Mouse (Mus musculus) mouse trophoblast stem cell (cell line): Measurements from ENCODE around the gene Wwox.

Source experiments
- in situ Hi-C, 2 experiments: fragments of 300-500 bp; cut with MseI, MboI; formaldehyde crosslinking; loops; 2 replicates in 1 of 2; 3 replicates in 1 of 2; pipeline ENCODE4 v1.15.1; 2025

Gene Wwox

GRCm38 (mm10) chr8:114962494-114962893 is 523.0 kb downstream of the Wwox start:
- in situ Hi-C loops, result no loop called here

GRCm38 (mm10) chr8:114963282-114963681 is 523.8 kb downstream of the Wwox start:
- in situ Hi-C loops, result no loop called here

DNA sequence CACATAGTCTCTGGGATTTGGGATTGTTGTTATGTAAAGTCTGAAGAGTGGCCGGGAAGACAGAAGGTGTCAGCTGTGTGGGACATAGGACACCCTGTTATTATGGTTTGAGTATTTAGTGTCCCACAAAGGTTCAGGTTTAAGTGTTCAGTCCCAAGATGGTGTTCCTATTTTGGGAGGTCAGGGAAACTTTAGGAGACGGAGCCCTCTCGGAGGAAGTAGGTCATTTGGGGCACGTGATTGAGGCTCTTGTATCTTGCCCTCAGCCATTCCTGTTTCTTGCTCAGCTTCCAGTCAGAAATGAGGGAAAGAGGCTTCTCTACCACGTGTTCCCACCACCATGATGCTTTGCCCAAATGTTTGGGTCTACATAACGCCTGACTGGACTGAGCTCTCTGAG is 524.8 kb downstream of the Wwox start:
- in situ Hi-C loops, result no loop called here

DNA sequence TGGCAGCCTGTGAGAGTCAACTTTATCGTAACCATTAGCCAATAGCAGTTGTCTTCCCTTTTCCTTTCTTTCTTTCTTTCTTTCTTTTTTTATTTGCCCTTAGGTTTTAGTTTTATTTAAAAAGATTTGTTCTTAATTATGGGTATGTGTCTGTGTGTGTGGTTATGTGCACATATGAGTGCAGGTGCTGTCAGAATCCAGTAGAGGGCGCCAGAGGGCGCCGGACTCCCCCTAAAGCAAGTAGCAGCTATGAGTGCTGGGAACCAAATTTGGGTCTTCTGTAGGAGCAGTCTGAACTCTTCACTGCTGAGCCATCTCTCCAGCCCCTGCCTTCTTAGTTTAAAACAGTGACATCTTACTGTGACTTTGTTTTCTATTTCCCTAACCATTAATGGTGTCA is 529.4 kb downstream of the Wwox start:
- in situ Hi-C loops, result no loop called here

GRCm38 (mm10) chr8:114971378-114971777 is 531.9 kb downstream of the Wwox start:
- in situ Hi-C loops, result no loop called here

GRCm38 (mm10) chr8:114973002-114973461 is 533.6 kb downstream of the Wwox start:
- in situ Hi-C loops, result no loop called here

GRCm38 (mm10) chr8:114974336-114974950 is 535.0 kb downstream of the Wwox start:
- in situ Hi-C loops, result no loop called here

DNA sequence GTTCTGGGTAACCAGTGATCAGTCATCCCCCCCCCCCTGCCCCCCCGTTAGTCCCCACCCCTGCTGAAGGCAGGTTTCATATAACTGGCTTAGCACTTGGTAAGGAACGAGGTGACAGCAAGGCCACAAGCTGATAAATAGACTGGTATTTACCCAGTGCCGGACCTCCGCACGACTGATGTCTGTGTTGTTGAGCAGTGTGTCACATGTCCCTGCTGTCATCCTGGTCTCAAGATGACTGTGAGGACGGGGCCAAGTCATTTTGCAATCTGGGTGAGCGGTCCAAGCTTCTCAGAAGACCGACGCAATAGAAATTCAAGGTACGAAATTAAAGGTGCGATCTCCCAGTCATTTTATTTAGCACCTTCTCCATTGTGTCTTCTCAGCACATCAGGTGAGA is 538.3 kb downstream of the Wwox start:
- in situ Hi-C loops, result no loop called here

- in situ Hi-C loops, result no loop called here
Observed at GRCm38 (mm10) chr8:114978206-114978960, 538.9 kb downstream of the Wwox start.

DNA sequence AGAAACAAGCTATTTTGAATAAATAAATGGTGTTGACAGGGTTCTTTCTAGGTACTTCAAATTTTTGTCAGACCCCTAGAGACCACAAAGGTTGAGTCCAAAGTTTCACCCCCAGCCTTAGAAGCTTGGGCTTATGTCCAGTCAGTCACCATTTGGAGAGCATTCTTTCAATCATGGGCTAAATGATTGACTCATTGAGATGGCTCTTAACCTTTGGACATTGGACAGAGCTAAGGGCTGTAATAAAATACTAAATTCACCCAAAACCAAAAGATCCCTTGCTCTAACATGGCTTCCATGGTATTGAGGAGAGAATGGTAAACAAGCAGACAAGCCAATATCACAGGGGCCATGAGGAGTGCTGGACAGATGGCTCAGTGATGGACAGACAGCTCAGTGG is 540.2 kb downstream of the Wwox start:
- in situ Hi-C loops, result no loop called here

DNA sequence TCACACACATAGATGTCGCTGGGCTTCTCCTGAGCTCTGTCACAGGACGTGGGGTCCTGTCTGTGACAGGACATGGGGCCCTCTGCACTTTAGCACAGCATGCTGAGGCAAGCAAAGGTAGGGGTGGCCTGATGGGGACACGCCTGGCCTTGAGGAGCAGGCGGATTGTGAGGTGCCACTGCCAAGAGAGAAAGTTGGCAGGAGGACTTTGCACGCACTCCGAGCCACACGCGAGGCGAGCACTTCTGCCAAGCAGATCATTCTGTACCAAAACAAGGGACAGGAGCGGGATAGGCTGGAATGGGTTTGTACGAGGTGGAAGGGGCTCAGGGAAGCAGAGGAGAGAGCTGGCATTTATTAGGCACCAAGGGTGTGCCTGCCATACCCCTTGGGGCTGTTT is 543.3 kb downstream of the Wwox start:
- in situ Hi-C loops, result no loop called here

DNA sequence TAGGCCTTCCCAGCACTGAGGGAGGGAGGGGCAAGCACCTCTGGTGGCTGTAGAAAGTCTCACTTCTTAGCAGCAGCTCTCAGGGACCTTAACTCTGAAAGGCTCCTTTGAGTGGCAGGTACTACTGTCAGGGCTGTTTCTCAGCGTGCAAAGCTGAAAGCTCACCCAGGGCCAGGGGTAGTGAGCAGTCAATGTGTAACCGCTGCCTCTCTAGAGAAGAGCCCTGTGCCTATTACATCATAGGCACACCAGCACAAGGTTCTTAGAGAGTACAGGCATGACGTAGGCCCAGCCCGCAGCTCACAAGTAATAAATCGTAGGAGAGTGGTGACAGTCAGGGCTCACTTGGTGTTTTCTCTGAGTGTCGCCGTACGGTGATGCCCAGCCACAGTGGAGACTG is 545.0 kb downstream of the Wwox start:
- in situ Hi-C loops, result no loop called here

DNA sequence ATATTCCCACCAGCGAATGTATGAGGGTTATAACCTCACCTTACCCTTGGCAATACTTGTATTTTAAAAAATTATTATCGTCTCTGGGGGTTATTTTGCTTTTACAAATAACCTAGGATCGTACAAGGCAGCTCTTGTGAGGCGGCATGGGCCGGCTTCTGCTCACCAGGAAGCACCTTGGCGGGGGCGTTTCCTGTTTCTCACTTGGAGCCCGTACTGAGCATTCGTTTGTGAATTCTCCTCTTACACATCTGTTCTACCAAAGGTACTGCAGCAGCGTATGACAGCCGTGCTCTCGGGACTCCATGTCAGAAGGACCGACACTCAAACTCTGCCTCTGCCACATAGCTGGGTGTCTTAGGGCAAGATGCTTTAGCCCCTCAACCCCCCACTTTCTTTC is 546.5 kb downstream of the Wwox start:
- in situ Hi-C loops, result no loop called here

GRCm38 (mm10) chr8:114986971-114987370 is 547.5 kb downstream of the Wwox start:
- in situ Hi-C loops, result no loop called here

- in situ Hi-C loops, result no loop called here
Observed at GRCm38 (mm10) chr8:114990865-114991613, 551.6 kb downstream of the Wwox start.

GRCm38 (mm10) chr8:115000736-115001135 is 561.3 kb downstream of the Wwox start:
- in situ Hi-C loops, result no loop called here

GRCm38 (mm10) chr8:115005021-115005420 is 565.6 kb downstream of the Wwox start:
- in situ Hi-C loops, result no loop called here

- in situ Hi-C loops, result no loop called here
Observed at GRCm38 (mm10) chr8:115006561-115006960, 567.1 kb downstream of the Wwox start.

- in situ Hi-C loops, result no loop called here
Observed at GRCm38 (mm10) chr8:115007280-115007679, 567.8 kb downstream of the Wwox start.

DNA sequence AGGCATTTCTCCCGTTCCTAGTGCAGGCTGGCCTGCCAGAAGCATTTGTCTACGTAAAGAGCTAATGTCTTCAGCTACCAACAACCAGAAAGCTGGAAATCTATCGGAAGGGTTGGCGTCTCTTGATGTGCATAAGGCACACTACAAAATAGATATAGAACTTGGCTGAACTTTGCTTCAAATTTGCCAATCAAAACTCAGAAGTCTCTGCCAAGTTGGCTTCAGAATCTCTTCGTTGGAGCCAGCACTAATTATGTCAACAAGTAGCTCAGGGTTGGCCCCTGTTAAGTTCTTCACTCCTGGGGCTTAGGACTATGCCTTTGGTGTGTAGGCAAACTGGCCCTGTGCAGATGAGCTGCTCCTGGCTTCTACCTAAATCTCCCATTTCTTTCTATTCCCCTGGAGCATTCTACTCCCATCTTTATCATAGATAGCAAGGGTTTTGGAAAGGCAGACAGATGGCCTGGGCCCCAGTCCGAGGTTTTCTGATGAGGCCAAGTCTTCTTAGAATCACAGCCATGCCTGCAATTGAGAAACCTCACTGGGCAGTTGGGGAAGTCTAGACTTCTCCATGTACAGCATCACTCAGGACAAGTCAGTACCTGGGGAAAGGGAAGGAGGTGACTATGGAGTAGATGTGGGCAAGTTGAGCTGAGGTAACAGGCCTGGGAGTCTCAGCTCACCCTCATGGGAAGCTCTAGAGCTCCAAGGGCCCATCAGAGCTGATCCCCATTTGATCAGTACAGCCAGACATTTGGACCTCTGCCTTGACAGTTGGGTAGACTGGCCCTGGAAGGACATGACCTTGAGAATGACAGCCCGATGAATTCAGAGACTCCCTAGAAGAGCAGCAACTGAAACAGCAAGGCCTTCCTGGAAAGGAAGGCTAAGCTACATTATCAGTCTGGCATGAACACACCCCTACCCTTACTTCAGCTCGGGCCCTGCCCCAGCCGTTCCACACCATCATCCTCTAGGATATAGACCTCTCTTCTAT is 569.5 kb downstream of the Wwox start:
- in situ Hi-C loops, result no loop called here
